Mouse (Mus musculus) stomach, embryonic 16.5 days (tissue): ENCODE measurements around the gene Smarcc2. TPM values are rescaled to one million over a fixed set of nuclear protein-coding genes. Genes with fewer than 3 reads are reported as not detected.

Experiments used
- ATAC-seq: fragments of 200-750 bp; cut with Nextera tagmentation; 2 replicates; pipeline ENCODE4 v1.8.0; 2017; ENCODE audit warnings: moderate number of reproducible peaks, moderate TSS enrichment; ENCODE audit not compliant: insufficient read depth, low FRiP score
- H3K27ac ChIP-seq: fragments of 300-500 bp; sonication (generic); 2 replicates; pipeline ENCODE4 v1.5.1; 2014; ENCODE audit warnings: low read length
- H3K27me3 ChIP-seq: fragments of 300-500 bp; sonication (generic); 2 replicates; pipeline ENCODE4 v1.6.1; 2014; ENCODE audit warnings: low read length, control low read depth, mixed read lengths; ENCODE audit not compliant: control insufficient read depth, insufficient read depth
- H3K36me3 ChIP-seq: fragments of 300-500 bp; sonication (generic); 2 replicates; pipeline ENCODE4 v1.6.1; 2014; ENCODE audit warnings: low read length; ENCODE audit not compliant: control insufficient read depth, insufficient read depth
- H3K4me1 ChIP-seq: fragments of 300-500 bp; sonication (generic); 2 replicates; pipeline ENCODE4 v1.6.1; 2014; ENCODE audit warnings: low read length, control low read depth, mixed read lengths; ENCODE audit not compliant: control insufficient read depth, insufficient read depth
- H3K4me2 ChIP-seq: fragments of 300-500 bp; sonication (generic); 2 replicates; pipeline ENCODE4 v1.6.1; 2014; ENCODE audit warnings: low read depth, low read length, mixed read lengths
- H3K4me3 ChIP-seq: fragments of 300-500 bp; sonication (generic); replicated peaks from 2 replicates; pipeline ENCODE4 v1.5.1; 2014; ENCODE audit warnings: mild to moderate bottlenecking, low read length
- H3K9ac ChIP-seq: fragments of 300-500 bp; sonication (generic); 2 replicates; pipeline ENCODE4 v1.6.1; 2014; ENCODE audit warnings: low read length
- H3K9me3 ChIP-seq: fragments of 300-500 bp; sonication (generic); replicated peaks from 2 replicates; pipeline ENCODE4 v1.6.1; 2016; ENCODE audit warnings: low read length, control low read depth; ENCODE audit not compliant: control insufficient read depth
- WGBS: fragments of 180-500 bp; shearing (Covaris S2); extraction: QIAGEN DNeasy Blood & Tissue Kit; methylation state at CpG from one replicate; pipeline ENCODE4 v1.1.7; 2014; 5-methylcytosine and 5-hydroxymethylcytosine counted together
- polyA plus RNA-seq: library from polyadenylated mRNA; unstranded; fragments of >200 nt; fragmentation: Nextera tagmentation; extraction: Ambion mirVana; gene quantifications from 2 replicates; pipeline ENCODE4 v1.2.1, GENCODE M21; 2015

Smarcc2 gene
- polyA plus RNA-seq, 1 experiment from 2014 or later, result 62.4 TPM

- no peak overlapping the region for H3K27ac ChIP-seq
- H3K9ac ChIP-seq, result no peak overlapping the region
- no peaks in the 10 kb centered on the region for H3K9me3 ChIP-seq
- ATAC-seq, result no peak
- WGBS, result 2% methylated on average over 6 of the region's 6 CpGs
- H3K36me3 ChIP-seq, result no peaks in the 10 kb centered on the region
- peaks cover 2% of the 10 kb centered on the region for H3K4me1 ChIP-seq
- H3K4me3 ChIP-seq, result no peak overlapping the region; the same call in 1 of the 2 replicates
- peak overlapping the region; percentile 28; the same call in 1 of the 2 replicates for H3K4me2 ChIP-seq
- H3K27me3 ChIP-seq, result no peaks in the 10 kb centered on the region
These were observed 3.8 kb upstream of the Smarcc2 start for GRCm38 (mm10) chr10:128455280-128455679.

- no peak for ATAC-seq
These were observed 1.4 kb upstream of the Smarcc2 start for GRCm38 (mm10) chr10:128457676-128458075.

GRCm38 (mm10) chr10:128458348-128458718, 715 bp upstream of the Smarcc2 start:
- ATAC-seq, result peak; percentile 51
- under 1% methylated on average over 29 of the region's 29 CpGs for WGBS
- H3K27ac ChIP-seq, result peak overlapping the region; percentile 96

More at GRCm38 (mm10) chr10:128457676-128458075, 1.4 kb upstream of the Smarcc2 start:
- H3K27ac ChIP-seq, result no peak overlapping the region
- no peak overlapping the region for H3K4me2 ChIP-seq
- 84% methylated on average over 6 of the region's 6 CpGs for WGBS
- no peak overlapping the region for H3K9ac ChIP-seq
- no peaks in the 10 kb centered on the region for H3K27me3 ChIP-seq
- H3K36me3 ChIP-seq, result no peaks in the 10 kb centered on the region
- H3K9me3 ChIP-seq, result no peaks in the 10 kb centered on the region
- H3K4me3 ChIP-seq, result no peak overlapping the region
- peaks cover 12% of the 10 kb centered on the region for H3K4me1 ChIP-seq

GRCm38 (mm10) chr10:128459409-128460269, 591 bp downstream of the Smarcc2 start:
- Histone ChIP-seq H3K27ac (peak overlapping the region; percentile 96), H3K4me3 (peak overlapping the region; percentile 91), H3K4me2 (peak overlapping the region; percentile 75), H3K4me1 (peaks cover 12% of the 10 kb centered on the region), H3K27me3 (no peaks in the 10 kb centered on the region), H3K36me3 (peaks cover 5% of the 10 kb centered on the region; the same call in 1 of the 2 replicates), H3K9ac (peak overlapping the region; percentile 99), H3K9me3 (no peaks in the 10 kb centered on the region)
- 2% methylated on average over 31 of the region's 67 CpGs for WGBS
- peak; percentile 57 for ATAC-seq

More at GRCm38 (mm10) chr10:128458348-128458718, 715 bp upstream of the Smarcc2 start:
- H3K36me3 ChIP-seq, result no peaks in the 10 kb centered on the region
- H3K27me3 ChIP-seq, result no peaks in the 10 kb centered on the region
- no peaks in the 10 kb centered on the region for H3K9me3 ChIP-seq
- peak overlapping the region; percentile 91 for H3K4me3 ChIP-seq
- peak overlapping the region; percentile 99 for H3K9ac ChIP-seq
- H3K4me1 ChIP-seq, result peaks cover 12% of the 10 kb centered on the region
- peak overlapping the region; percentile 71 for H3K4me2 ChIP-seq

GRCm38 (mm10) chr10:128460270-128460630, 1.2 kb downstream of the Smarcc2 start:
- H3K27ac ChIP-seq, result peak overlapping the region; percentile 96
- 3% methylated on average over 5 of the region's 5 CpGs for WGBS
- no peak for ATAC-seq

GRCm38 (mm10) chr10:128474366-128474765, 15.3 kb downstream of the Smarcc2 start:
- Histone ChIP-seq H3K9me3 (no peaks in the 10 kb centered on the region), H3K4me1 (no peaks in the 10 kb centered on the region), H3K9ac (no peak overlapping the region), H3K27ac (no peak overlapping the region), H3K4me3 (no peak overlapping the region), H3K36me3 (peaks cover 35% of the 10 kb centered on the region), H3K4me2 (no peak overlapping the region), H3K27me3 (no peaks in the 10 kb centered on the region)
- ATAC-seq, result no peak
- WGBS, result 85% methylated on average over 12 of the region's 12 CpGs

More at GRCm38 (mm10) chr10:128460270-128460630, 1.2 kb downstream of the Smarcc2 start:
- H3K4me2 ChIP-seq, result peak overlapping the region; percentile 75
- H3K9me3 ChIP-seq, result no peaks in the 10 kb centered on the region
- no peaks in the 10 kb centered on the region for H3K27me3 ChIP-seq
- H3K9ac ChIP-seq, result peak overlapping the region; percentile 99
- H3K4me3 ChIP-seq, result peak overlapping the region; percentile 91
- peaks cover 8% of the 10 kb centered on the region for H3K36me3 ChIP-seq
- peaks cover 12% of the 10 kb centered on the region for H3K4me1 ChIP-seq

GRCm38 (mm10) chr10:128486370-128486769, 27.3 kb downstream of the Smarcc2 start:
- 88% methylated on average over 7 of the region's 7 CpGs for WGBS
- no peak overlapping the region for H3K9ac ChIP-seq
- H3K36me3 ChIP-seq, result peaks cover 52% of the 10 kb centered on the region
- ATAC-seq, result no peak
- no peaks in the 10 kb centered on the region for H3K27me3 ChIP-seq
- H3K4me3 ChIP-seq, result no peak overlapping the region
- H3K4me2 ChIP-seq, result no peak overlapping the region
- no peak overlapping the region for H3K27ac ChIP-seq
- no peaks in the 10 kb centered on the region for H3K9me3 ChIP-seq
- peaks cover 16% of the 10 kb centered on the region for H3K4me1 ChIP-seq

- 88% methylated on average over 22 of the region's 22 CpGs for WGBS
- H3K9me3 ChIP-seq, result no peaks in the 10 kb centered on the region
- H3K4me1 ChIP-seq, result peaks cover 23% of the 10 kb centered on the region
- H3K9ac ChIP-seq, result no peak overlapping the region
- H3K36me3 ChIP-seq, result peaks cover 35% of the 10 kb centered on the region
- peak overlapping the region; percentile 49; the same call in 1 of the 2 replicates for H3K27ac ChIP-seq
- no peak overlapping the region for H3K4me2 ChIP-seq
- H3K27me3 ChIP-seq, result no peaks in the 10 kb centered on the region
- ATAC-seq, result no peak
- no peak overlapping the region for H3K4me3 ChIP-seq
These were observed 29.0 kb downstream of the Smarcc2 start for GRCm38 (mm10) chr10:128487861-128488712.
